Mouse (Mus musculus): ENCODE measurements around the gene Gm49378.

The Gm49378 gene

GRCm38 (mm10) chr14:55637795-55638194 lies at the start of gene Gm49378:
Gene Gm49378, minus strand, starts transcription at chr14:55637895.
- DNase-seq (ENCODE audit: low read depth, low spot score), result no peak

- DNase-seq (ENCODE audit: low read depth, low spot score), result no peak
Measured at GRCm38 (mm10) chr14:55682118-55682493, 44.4 kb upstream of the Gm49378 start.

DNA sequence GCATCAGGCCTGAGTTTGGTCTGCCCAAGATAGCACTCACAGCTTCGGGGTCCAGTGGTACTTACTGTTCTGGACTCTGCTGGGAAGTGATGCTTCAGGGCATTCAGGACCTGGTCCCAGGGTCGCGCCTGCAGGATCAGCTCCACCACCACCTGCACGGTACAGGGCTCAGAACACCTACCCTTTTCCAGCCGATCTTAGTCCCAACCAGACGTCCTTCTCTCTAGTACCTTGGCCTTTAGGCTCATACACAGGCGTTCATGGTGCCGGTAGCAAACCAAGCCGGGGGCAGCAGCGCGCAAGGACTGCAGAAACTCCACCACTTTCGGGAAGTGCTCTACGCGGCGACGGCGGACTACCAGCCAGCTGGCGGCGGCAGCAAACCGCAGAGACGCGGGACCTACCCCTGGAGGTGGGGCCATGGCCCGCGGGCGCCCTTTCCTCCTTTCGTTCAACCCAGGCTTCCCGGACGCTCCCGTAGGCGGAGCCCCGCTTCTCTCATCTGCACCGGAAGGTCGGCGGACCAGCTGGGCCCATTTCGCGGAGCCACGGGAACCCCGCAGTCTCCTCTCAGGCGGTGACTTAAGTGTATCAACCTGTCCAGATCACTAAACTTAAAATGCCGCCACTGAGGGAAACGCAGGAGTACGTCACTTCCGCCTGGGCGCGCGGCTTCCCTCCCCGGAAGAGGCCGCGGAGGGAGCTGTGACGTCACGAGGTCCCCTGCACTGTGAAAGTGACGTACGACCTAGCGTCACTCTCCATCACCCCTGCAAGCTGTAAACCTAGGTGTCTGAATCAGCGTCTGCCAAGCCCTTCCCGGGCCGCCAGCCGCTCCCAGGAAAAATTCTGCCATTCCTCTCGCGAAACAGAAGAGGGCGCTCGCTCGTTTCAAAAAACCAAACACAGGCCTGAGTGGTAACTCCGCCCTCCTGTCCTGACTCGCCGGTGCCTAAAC lies 43.7 kb upstream of the Gm49378 start, which contains the start of gene Tinf2:
Gene Tinf2 (minus strand): TSS at position 661 of the 958 bp plus-strand sequence.
- DNase-seq (ENCODE audit: low read depth, low spot score), result peak; percentile 94

DNA sequence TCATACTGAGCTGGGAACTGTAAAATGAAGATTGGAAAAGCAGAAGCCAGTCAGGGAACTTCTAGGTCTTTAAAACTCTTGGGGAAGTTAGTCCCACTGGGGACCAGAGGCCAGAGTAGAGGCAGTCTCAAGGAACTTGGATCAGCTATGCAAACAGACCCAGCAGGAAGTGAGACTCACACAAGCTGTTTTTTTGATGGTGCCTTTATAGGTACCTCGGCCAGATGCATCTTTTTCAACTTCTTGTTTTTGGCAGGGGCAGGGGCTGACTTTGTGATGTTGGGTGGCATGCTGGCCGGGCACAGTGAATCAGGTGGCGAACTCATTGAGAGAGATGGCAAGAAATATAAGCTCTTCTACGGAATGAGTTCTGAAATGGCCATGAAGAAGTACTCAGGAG lies 39.9 kb upstream of the Gm49378 start:
- DNase-seq (ENCODE audit: low read depth, low spot score), result no peak

- no peak for DNase-seq (ENCODE audit: low read depth, low spot score)
Measured at GRCm38 (mm10) chr14:55672741-55673060, 35.0 kb upstream of the Gm49378 start.

DNA sequence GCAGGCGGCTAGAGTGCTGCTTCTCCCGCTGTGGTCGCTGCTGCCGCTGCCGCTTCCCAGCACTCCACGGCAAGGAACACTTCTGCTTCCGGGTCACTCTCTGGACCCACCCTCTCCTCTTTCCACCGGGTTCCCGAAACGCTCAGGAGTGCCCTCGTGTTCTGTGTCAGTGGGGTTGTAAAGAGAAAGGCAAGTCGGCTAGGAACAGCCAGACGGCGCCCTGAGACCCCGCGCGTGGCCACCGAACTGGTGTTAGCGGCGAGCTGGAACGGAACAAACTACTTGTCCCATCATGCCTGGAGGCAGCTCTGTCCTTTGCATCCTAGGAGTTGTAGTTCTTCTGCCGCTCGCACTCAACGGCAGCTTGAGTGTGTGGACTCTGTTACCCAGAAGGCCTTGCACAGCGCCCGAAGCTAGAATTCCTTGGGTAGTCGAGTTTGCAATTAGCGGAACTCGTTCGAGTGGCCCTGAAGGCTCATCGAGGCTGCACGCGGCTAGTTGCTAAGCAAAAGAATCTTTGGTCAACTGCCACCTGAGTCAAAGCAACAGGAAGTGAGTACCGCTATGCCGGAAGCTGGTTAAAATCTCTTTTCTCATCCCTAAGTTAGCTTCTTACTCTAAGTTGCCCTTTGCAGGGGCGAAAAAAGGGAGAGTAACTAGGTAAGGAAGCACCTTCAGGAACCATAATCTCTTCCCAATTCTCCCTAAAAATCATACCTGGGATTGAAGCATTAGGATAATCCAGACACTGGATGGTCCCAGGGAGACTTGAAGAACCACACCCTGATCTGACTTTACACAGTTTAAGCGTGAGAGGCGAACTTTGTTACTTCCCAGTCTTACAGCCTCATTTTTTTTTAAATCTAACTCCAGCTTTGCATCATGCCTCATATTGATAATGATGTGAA lies 34.4 kb upstream of the Gm49378 start, which contains the start of the genes Gmpr2 and Nedd8:
Gene Gmpr2 (plus strand): TSS at position 109 of the 908 bp plus-strand sequence.
Gene Nedd8 (minus strand): TSS at position 292 of the 908 bp plus-strand sequence.
- peak; percentile 81 for DNase-seq (ENCODE audit: low read depth, low spot score)

GRCm38 (mm10) chr14:55671486-55671832 lies 33.8 kb upstream of the Gm49378 start:
- DNase-seq (ENCODE audit: low read depth, low spot score), result peak; percentile 26

GRCm38 (mm10) chr14:55660636-55661035 lies 22.9 kb upstream of the Gm49378 start:
- no peak for DNase-seq (ENCODE audit: low read depth, low spot score)

- peak; percentile 74 for DNase-seq (ENCODE audit: low read depth, low spot score)
Measured at GRCm38 (mm10) chr14:55659960-55660573, 22.4 kb upstream of the Gm49378 start, which contains the start of gene Mdp1. Gene Mdp1, minus strand, starts transcription at chr14:55660508.

GRCm38 (mm10) chr14:55658011-55658410 lies 20.3 kb upstream of the Gm49378 start:
- DNase-seq (ENCODE audit: low read depth, low spot score), result no peak

DNA sequence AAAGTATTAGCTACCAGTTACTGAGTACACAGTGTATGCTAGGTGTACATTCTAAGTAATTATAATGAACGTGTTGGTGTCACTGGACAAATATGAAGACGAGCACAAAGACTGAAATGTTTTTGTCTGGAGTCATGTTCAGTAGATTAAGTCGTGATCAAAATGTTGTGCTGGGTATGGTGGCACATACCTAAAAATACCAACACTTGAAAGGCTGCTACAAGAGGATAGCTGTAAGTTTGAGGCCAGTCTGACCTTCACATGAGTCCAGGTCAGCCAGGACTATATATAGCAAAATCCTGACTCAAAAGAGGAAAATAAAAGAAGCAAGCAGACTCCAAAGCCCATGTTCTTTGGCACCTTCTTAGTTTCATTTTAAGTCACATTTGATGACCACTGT lies 19.2 kb upstream of the Gm49378 start:
- no peak for DNase-seq (ENCODE audit: low read depth, low spot score)

- DNase-seq (ENCODE audit: low read depth, low spot score), result no peak
Measured at GRCm38 (mm10) chr14:55651528-55651927, 13.8 kb upstream of the Gm49378 start.

DNA sequence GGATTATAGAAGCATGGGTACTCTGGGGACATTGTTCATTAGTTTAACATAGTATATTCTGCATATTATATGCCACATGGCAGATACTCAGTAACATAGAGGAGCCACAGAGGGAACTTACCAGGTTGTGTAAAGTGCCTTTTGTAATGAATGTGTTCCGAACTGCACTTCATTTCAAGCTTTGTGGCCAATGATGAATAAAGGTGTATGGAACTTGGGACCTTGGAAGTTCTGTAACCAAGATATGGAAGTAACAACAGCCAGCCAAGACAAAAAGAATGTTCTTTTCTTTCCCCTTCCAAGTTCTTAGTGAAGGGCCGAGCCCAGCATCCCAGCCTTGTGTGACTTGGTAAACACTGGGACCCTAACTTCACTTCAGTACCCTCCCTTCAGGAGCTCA lies 12.2 kb upstream of the Gm49378 start, which contains the start of gene Tssk4:
Gene Tssk4 (plus strand): TSS at position 301 of the 400 bp plus-strand sequence.
- DNase-seq (ENCODE audit: low read depth, low spot score), result no peak

DNA sequence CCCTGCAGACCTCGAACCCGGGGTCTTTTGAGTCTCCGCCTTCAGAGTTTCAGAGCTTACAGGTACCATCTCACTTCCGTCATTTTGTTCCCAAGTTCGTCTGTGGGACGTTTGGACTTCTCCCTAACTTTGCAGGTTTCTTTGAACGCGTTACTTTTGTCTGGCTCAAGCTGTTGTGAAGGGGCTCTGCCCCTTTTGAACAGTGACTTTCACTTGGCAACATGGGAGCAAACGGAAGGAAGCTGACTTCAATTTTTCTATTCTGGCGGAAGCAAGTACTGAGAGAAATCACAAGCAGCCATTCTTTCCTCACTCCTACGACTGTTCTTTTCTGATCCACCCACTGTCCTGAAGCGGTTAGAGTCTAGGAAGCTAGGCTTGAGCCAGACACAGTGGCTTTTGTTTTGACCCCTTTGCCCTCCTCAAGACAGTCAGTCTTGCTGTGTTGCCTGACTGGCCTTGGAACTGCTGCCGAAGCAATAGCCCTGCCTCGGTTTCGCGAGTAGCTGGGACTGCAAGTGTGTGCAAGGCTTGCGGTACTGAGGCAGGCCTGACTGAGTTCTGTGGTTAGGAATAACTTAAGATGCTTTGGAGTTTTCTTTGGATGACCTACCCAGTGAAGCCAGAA lies 6.7 kb upstream of the Gm49378 start:
- DNase-seq (ENCODE audit: low read depth, low spot score), result no peak

DNA sequence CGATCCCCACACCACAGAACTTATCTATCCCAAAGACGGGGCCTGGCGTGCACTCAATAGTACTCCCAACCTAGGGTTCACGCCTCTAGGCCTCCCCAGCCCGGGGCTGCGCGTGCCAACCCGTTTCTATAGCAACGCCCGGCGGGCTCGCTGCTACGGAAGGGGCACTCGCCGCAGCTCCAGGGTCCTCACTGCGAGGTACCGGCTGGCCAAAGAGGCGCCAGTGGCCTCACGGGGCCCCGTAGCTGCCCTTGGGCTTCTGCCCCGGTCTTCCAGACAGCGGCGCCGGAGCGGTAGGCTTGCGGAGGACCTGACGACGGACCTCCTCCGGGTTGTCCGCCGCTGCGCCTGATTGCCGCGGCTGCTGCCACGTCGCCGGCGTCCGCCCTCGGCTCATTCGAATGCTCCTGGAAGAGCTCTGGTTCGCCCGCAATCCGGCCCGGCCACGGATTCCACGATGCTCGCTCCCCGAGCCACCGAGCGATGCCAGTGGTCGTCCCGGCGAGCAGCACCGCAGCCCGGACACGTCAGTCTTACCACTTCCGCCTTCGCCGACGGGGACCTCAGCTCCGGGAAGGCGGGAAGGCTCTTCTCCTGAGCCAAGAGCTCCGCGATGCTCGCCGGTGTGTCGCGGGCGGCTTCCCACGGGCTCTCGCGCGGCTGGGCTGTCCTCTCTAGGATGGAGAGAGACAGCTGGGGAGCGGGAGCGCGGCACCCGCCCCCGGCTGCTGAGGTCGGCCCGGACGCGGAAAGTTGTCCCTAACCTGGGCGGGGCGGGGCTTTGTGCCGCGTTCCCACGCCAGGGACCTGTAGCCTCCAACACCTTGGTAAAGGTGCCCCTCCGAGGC lies 5.6 kb upstream of the Gm49378 start, which contains the start of gene Tm9sf1:
Gene Tm9sf1 (minus strand): TSS at position 747 of the 848 bp plus-strand sequence.
- peak; percentile 70 for DNase-seq (ENCODE audit: low read depth, low spot score)

DNA sequence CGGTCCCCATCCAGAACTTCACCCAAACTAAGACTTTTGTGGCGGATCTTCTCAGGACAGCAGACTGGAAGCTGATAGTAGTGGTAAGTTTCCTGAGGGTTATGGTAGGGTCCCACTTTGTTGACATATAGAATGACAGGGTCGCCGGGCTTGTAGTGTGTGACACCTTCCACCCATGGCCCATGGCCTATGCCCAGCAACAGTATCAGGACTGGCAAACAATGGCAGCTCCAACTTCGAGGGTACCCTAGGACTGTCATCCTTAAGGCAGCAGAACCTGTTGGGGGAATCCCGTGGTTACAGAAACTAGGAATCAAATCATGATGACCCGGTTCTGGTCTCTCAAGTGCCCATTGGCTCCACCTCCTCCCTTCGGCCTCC lies 5.0 kb upstream of the Gm49378 start:
- DNase-seq (ENCODE audit: low read depth, low spot score), result no peak

DNA sequence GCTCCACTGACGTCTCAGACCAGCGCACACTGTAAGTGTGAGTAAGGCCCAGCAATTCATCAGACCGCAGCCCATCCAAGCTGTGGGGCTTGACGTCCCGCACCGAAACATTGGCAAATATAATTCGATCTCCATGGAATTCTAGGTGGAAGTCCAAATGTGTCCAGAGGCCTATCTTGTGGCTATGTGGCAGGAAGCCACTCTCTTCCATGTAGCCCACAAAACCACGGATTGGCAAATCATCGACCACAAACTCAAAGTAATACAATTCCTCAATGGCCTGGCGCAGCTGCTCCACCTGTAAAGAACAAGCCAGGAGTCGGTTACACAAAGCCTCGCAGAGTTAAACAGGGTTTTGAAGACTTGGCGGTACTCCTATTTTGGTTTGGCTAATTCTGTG lies 3.6 kb upstream of the Gm49378 start:
- no peak for DNase-seq (ENCODE audit: low read depth, low spot score)

- DNase-seq (ENCODE audit: low read depth, low spot score), result no peak
Measured at GRCm38 (mm10) chr14:55640816-55641215, 3.1 kb upstream of the Gm49378 start.

GRCm38 (mm10) chr14:55635523-55636007 lies 2.1 kb downstream of the Gm49378 start, which contains the start of gene Ipo4:
Gene Ipo4, minus strand, starts transcription at chr14:55635957.
- peak; percentile 70 for DNase-seq (ENCODE audit: low read depth, low spot score)

All from retina, adult 2 months (tissue).